Mouse (Mus musculus): ENCODE results near the gene Ascc1.

- TF ChIP-seq POLR2A (IDR thresholded peaks at IDR 0.05; ENCODE audit: low read depth, low read length), result no peak
- no peak for TF ChIP-seq CTCF (IDR thresholded peaks at IDR 0.05; ENCODE audit: borderline replicate concordance, insufficient read depth, low read length)
Observed at GRCm38 (mm10) chr10:59974786-59975185, 27.8 kb upstream of the Ascc1 start.

All from embryonic fibroblast, embryonic 13.5 days (primary cell).